In the genomic region with DNA sequence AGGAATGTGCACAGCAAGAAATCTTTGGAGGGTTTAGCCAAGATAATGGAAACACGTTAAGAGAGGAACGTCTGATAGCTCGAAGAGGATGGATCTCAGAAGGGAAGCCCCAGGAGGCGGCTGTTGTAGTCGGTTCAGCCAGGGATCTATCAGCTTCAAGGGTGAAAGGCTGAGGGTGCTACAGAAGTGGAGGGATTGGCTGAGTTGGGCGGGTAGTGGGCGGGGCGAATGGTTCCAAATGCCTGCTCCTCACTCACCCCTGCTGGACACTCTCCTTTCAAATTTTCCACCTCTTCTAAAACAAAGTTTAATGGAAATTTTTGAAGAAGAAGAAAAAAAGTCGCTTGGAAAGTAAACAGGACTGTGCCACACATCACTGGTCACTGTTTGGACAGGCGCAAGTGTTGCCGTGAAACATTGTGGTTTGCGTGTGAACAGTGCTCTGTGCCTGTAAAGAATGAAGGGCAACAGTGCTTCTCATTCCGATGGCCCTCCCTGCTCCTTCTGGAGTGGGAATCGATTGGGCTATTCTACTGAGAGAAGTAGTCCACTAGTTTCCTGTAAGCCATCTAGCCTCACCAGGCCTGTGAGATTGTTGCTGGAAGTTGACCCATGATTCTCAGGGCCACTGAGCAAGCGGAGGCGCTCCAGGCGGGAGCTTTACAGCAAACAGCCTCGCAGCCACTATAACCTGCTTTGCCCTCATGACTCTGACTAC, we compare ENCODE assay signal across 29 mouse cellular contexts. TPM values are rescaled to one million over a fixed set of nuclear protein-coding genes. Genes with fewer than 3 reads are reported as not detected.
DNase-seq lines count a peak whose midpoint lies in the region; ATAC-seq and TF ChIP-seq lines count a peak whose summit lies in the region.
"Had no signal": no experiment of that assay in that cellular context is flagged by ENCODE, and none has a peak within 500 bp of the region (broad histone marks: within the 10 kb centered on the region; RNA-seq: fewer than 3 reads in every experiment).

No protein-coding gene starts in this region.

- 0 out of 2 replicates have a peak, but pooled peaks cover 6% of the 10 kb centered on the region for H3K4me1 ChIP-seq in kidney, embryonic 15.5 days
- H3K4me1 ChIP-seq in hindbrain, postnatal 0 days (ENCODE audit: insufficient read depth, low read length): no peaks in the 10 kb centered on the region
- H3K4me1 ChIP-seq: embryonic facial prominence, embryonic 12.5 days; intestine, embryonic 15.5 days; lung, embryonic 15.5 days; midbrain, embryonic 12.5 days; neural tube, embryonic 12.5 days had no signal

- 62% methylated on average over 18 of the region's 18 CpGs for WGBS in kidney, embryonic 15.5 days
- WGBS in hindbrain, postnatal 0 days: 75% methylated on average over 18 of the region's 18 CpGs

- H3K4me2 ChIP-seq in kidney, embryonic 15.5 days: no peak overlapping the region
- no peak overlapping the region for H3K4me2 ChIP-seq in hindbrain, postnatal 0 days (ENCODE audit: low read depth, low read length)
- H3K4me2 ChIP-seq: embryonic facial prominence, embryonic 12.5 days; forebrain, embryonic 15.5 days; intestine, embryonic 15.5 days; limb, embryonic 13.5 days; liver, embryonic 11.5 days; lung, embryonic 15.5 days; midbrain, embryonic 12.5 days; neural tube, embryonic 12.5 days had no signal

- H3K4me3 ChIP-seq in kidney, embryonic 15.5 days (replicated peaks): no peak overlapping the region
- H3K4me3 ChIP-seq in hindbrain, postnatal 0 days (ENCODE audit: low read length): no peak overlapping the region
- H3K4me3 ChIP-seq: embryonic facial prominence, embryonic 12.5 days; forebrain, embryonic 15.5 days; intestine, embryonic 15.5 days; limb, embryonic 13.5 days; lung, embryonic 15.5 days; midbrain, embryonic 12.5 days; myocyte; neural tube, embryonic 12.5 days had no signal

- no peaks in the 10 kb centered on the region for H3K27me3 ChIP-seq in kidney, embryonic 15.5 days
- H3K27me3 ChIP-seq in hindbrain, postnatal 0 days (ENCODE audit: insufficient read depth, low read length): no peaks in the 10 kb centered on the region
- H3K27me3 ChIP-seq: embryonic facial prominence, embryonic 12.5 days; forebrain, embryonic 15.5 days; intestine, embryonic 15.5 days; lung, embryonic 15.5 days; midbrain, embryonic 12.5 days; neural tube, embryonic 12.5 days had no signal

- no peak overlapping the region for H3K9ac ChIP-seq in kidney, embryonic 15.5 days
- H3K9ac ChIP-seq in hindbrain, postnatal 0 days (replicated peaks; ENCODE audit: low read length): no peak overlapping the region
- H3K9ac ChIP-seq: embryonic facial prominence, embryonic 12.5 days; forebrain, embryonic 15.5 days; intestine, embryonic 15.5 days; limb, embryonic 13.5 days; lung, embryonic 15.5 days; midbrain, embryonic 12.5 days; neural tube, embryonic 12.5 days had no signal

- no peaks in the 10 kb centered on the region for H3K36me3 ChIP-seq in kidney, embryonic 15.5 days
- no peaks in the 10 kb centered on the region for H3K36me3 ChIP-seq in hindbrain, postnatal 0 days (ENCODE audit: insufficient read depth, low read length)
- H3K36me3 ChIP-seq: embryonic facial prominence, embryonic 12.5 days; forebrain, embryonic 15.5 days; intestine, embryonic 15.5 days; limb, embryonic 13.5 days; lung, embryonic 15.5 days; midbrain, embryonic 12.5 days; neural tube, embryonic 12.5 days had no signal

- ATAC-seq in kidney, embryonic 15.5 days (replicated peaks; ENCODE audit: low FRiP score): peak; percentile 76
- no peak for ATAC-seq in hindbrain, postnatal 0 days
- ATAC-seq: CD4-positive, CD25-positive, alpha-beta regulatory T cell, adult 4 months; forebrain, embryonic 15.5 days; hindbrain, embryonic 16.5 days; intestine, embryonic 15.5 days had no signal

- peak; percentile 24 for DNase-seq in R1 (ENCODE audit: low read depth, low spot score)
- peak; percentile 57 for DNase-seq in kidney, adult 18-20 months
- DNase-seq in kidney, postnatal 25 days: peak; percentile 41 to 70
- DNase-seq in gastrocnemius, postnatal 4 days (ENCODE audit: low spot score in 2 of 2): no peak
- no peak for DNase-seq in hindbrain, postnatal 0 days (ENCODE audit: low spot score)
- DNase-seq in heart, adult 18-20 months: no peak
- DNase-seq: adrenal gland, adult 8-10 months; cerebellum, adult 9-10 months; cerebellum, postnatal 36 days; embryo, embryonic 11 days; gastrocnemius, postnatal 25 days; heart, postnatal 14 days; lung, postnatal 4 days; thymus, postnatal 14 days had no signal

- H3K9me3 ChIP-seq in kidney, embryonic 15.5 days (replicated peaks): no peaks in the 10 kb centered on the region
- H3K9me3 ChIP-seq in hindbrain, postnatal 0 days (ENCODE audit: low read length): no peaks in the 10 kb centered on the region
- H3K9me3 ChIP-seq: embryonic facial prominence, embryonic 12.5 days; forebrain, embryonic 15.5 days; intestine, embryonic 15.5 days; limb, embryonic 13.5 days; lung, embryonic 15.5 days; megakaryocyte, embryonic 14.5 days; midbrain, embryonic 12.5 days; neural tube, embryonic 12.5 days had no signal

- peak overlapping the region; percentile 80 for H3K27ac ChIP-seq in kidney, embryonic 15.5 days
- no peak overlapping the region for H3K27ac ChIP-seq in hindbrain, postnatal 0 days
- H3K27ac ChIP-seq: embryonic facial prominence, embryonic 12.5 days; forebrain, embryonic 15.5 days; intestine, embryonic 15.5 days; limb, embryonic 13.5 days; lung, embryonic 15.5 days; midbrain, embryonic 12.5 days; neural tube, embryonic 12.5 days had no signal

- TF ChIP-seq CTCF in hindbrain, postnatal 0 days (IDR thresholded peaks at IDR 0.05; ENCODE audit: low read depth): no peak

RNA-seq across cellular contexts. Expression of a gene that starts 15.6 kb away (rescaled TPM):
- polyA plus RNA-seq in kidney, embryonic 15.5 days (2015; fragmentation: Nextera tagmentation; extraction: Ambion mirVana): 10.9 and 12.1 TPM in 2 replicates
- not detected for total RNA-seq in gastrocnemius, postnatal 4 days (2021)
- 1.4 and 1.8 TPM in 2 replicates for total RNA-seq in hindbrain, postnatal 0 days (2014; rRNA removed)
- 2.8 and 3.9 TPM in 2 replicates for polyA plus RNA-seq in hindbrain, postnatal 0 days (2015; fragmentation: Nextera tagmentation; extraction: Ambion mirVana)
- total RNA-seq in heart, adult 18-20 months (2021): under 1 TPM in 1 of 2 experiments, not detected in 1; 0.87 TPM
- total RNA-seq: gastrocnemius, adult 18-20 months; gastrocnemius, postnatal 25 days; heart, adult 8-10 months; heart, postnatal 14 days had no signal
- polyA plus RNA-seq: myocyte had no signal

Comparison
In these comparisons a context has a peak if more than half of its experiments do, and no peak if none do; other contexts are left out.
1. DNase-seq: peak in R1 (single experiment), kidney, adult 18-20 months (single experiment) and kidney, postnatal 25 days (2 of 2); none in gastrocnemius, postnatal 4 days (0 of 2), hindbrain, postnatal 0 days (single experiment) and heart, adult 18-20 months (0 of 2).